Mouse (Mus musculus) gastrocnemius, postnatal 10 days (tissue): ENCODE data around the gene Itpr3. TPM values are rescaled to one million over a fixed set of nuclear protein-coding genes. Genes with fewer than 3 reads are reported as not detected.

Source experiments
- DNase-seq: peaks from one replicate; pipeline ENCODE4 v3.0.0; 2021; ENCODE audit warnings: mixed read lengths
- long read RNA-seq, 2 experiments: library from polyadenylated mRNA; stranded (forward); transcript quantifications; one replicate each; pipeline ENCODE4 v2.0.0; 2021
- total RNA-seq, 2 experiments: library from RNA; stranded (reverse); gene quantifications; 2 replicates each; pipeline ENCODE4 v1.2.3; 2021

Gene Itpr3
- total RNA-seq: 1 to 10 TPM; 6.3 to 7.2 TPM
- long read RNA-seq, experiment 1, partial matches to known transcripts: 6 of 6 reads
- long read RNA-seq, experiment 1, other reads (novel, unspliced or antisense): 0 of 6 reads
- long read RNA-seq, experiment 2, partial matches to known transcripts: 5 of 5 reads
- long read RNA-seq, experiment 2, other reads (novel, unspliced or antisense): 0 of 5 reads

GRCm38 (mm10) chr17:27056812-27057516 is at the start of gene Itpr3:
Gene Itpr3 (plus strand): TSS chr17:27057304.
- peak; percentile 61 for DNase-seq

GRCm38 (mm10) chr17:27008277-27008676 is 48.8 kb upstream of the Itpr3 start:
- DNase-seq: no peak

GRCm38 (mm10) chr17:27011167-27011566 is 45.9 kb upstream of the Itpr3 start:
- no peak for DNase-seq

- DNase-seq: peak; percentile 9
These were observed 45.0 kb upstream of the Itpr3 start for GRCm38 (mm10) chr17:27011998-27012672.

DNA sequence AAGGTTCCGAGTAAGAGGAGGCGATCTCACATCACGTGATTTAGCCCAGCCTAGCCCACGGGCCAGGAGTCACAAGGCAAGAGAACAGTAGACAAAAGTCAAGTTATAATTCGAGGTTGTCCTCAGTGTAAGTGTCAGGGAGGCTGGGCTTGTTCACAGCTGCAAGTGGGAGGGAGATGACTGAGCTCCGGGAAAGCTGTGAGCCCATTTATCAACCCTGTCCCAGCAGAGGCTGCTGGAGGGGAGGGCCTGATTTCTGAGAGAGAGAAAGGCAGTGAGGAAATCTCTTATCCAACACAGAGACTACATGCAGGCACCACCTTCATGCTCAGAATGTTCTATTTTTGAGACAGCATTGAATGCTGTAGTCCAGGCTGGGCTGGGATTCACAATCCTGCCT is 44.2 kb upstream of the Itpr3 start:
- no peak for DNase-seq

GRCm38 (mm10) chr17:27017564-27018499 is 39.3 kb upstream of the Itpr3 start:
- DNase-seq: peak; percentile 89

DNA sequence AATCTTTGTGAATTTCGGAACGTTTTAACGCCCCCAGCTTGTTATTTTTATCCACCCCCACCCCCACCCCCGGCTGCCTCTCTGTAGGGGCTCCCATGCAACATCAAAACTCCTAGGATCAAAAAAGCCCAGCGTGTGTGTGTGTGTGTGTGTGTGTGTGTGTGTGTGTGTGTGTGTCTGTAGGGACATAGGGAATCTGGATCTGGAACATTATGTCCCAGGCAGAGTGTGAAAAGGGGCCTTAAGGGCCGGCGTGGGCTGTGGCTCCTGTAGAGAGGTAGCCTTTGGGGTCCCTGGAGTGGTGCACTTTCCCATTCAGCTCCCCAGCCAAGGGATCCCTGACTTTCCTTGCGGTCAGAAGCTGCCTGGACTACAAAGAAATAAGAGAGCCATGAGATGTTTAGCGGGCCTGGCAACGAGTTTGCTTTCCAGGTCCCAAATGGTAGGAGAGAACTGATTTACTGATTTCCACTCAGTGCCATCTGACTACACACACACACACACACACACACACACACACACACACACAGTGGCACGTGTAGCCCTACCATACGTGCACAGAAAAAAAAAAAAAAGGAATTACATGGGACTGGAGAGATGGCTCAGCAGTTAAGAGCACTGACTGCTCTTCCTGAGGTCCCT is 38.4 kb upstream of the Itpr3 start:
- DNase-seq: peak; percentile 11

DNA sequence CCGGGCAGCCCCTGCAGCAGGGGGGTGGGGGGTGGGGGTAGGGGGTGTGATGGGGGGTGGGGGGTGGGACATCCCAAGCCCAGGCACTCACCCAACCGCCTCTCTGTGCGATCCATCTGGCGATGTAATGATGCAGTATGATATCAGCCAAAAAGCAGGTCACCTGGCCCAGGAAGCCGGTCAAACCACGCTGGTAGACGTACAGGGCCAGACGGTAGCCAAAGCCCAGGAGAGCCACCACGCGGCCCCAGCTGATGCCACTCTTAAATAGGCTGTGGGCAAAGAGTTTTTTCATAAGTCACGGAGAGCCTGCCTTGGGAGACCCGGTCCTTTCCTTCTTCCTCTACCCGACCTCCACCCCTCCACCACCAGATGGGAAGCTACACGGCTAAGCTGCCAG is 36.0 kb upstream of the Itpr3 start:
- DNase-seq: no peak

- no peak for DNase-seq
These were observed 35.4 kb upstream of the Itpr3 start for GRCm38 (mm10) chr17:27021736-27022135.

GRCm38 (mm10) chr17:27023342-27023741 is 33.8 kb upstream of the Itpr3 start:
- no peak for DNase-seq

GRCm38 (mm10) chr17:27025326-27025902 is 31.7 kb upstream of the Itpr3 start:
- no peak for DNase-seq

- no peak for DNase-seq
These were observed 31.2 kb upstream of the Itpr3 start for GRCm38 (mm10) chr17:27025951-27026350.

- peak; percentile 54 for DNase-seq
These were observed 29.4 kb upstream of the Itpr3 start for GRCm38 (mm10) chr17:27027460-27028283.

DNA sequence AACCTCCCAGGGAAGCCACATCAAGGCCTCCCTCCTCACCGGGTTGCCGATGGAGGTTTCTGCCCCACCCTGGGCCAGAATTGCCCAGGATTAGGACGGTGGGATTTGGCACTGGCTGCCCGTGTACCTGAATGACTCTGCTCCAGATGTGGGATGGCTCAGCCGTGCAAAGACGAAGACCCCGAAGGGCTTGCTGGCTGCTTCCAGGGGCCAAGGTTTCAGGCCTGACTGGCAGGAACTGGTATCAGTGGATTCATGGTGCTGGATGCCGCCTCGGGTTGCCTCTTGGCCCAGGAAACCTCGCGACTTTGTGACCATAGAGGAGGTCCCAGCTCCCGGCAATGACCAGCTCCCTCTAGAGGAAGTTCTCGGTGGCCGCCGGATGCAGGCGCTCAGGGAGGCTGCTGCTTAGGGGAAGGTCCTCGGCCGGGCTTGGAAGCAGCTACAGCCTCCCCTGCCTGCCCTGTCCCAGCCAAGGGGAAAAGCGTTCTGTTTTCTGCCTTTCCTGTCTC is 28.8 kb upstream of the Itpr3 start:
- DNase-seq: peak; percentile 87

- no peak for DNase-seq
These were observed 28.2 kb upstream of the Itpr3 start, which contains the start of gene Bak1 for GRCm38 (mm10) chr17:27028909-27029308. Gene Bak1 (minus strand): TSS chr17:27029009.

- peak; percentile 22 for DNase-seq
These were observed 27.7 kb upstream of the Itpr3 start for GRCm38 (mm10) chr17:27029431-27029830.

DNA sequence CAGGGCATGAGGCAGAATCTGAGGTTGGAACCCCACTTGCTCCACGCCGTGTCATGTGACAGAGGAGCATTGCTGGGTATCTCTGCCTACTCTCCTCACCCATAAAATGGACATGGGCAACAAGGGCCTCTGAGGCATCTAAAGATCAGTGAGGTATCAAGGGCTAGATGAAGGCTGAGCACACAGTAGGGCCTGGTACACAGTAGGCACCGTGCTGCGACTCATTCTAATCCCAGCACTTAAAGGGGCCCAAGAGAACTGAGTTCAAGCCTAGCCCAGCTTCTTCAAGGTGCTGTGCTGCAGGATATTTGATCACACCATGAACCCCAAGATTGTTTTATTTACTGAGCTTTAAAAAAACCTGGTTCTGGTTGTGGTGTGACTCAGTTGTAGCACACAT is 26.2 kb upstream of the Itpr3 start:
- DNase-seq: no peak

- peak; percentile 6 for DNase-seq
These were observed 24.8 kb upstream of the Itpr3 start for GRCm38 (mm10) chr17:27032328-27032727.

GRCm38 (mm10) chr17:27032869-27033268 is 24.2 kb upstream of the Itpr3 start:
- DNase-seq: peak; percentile 82

DNA sequence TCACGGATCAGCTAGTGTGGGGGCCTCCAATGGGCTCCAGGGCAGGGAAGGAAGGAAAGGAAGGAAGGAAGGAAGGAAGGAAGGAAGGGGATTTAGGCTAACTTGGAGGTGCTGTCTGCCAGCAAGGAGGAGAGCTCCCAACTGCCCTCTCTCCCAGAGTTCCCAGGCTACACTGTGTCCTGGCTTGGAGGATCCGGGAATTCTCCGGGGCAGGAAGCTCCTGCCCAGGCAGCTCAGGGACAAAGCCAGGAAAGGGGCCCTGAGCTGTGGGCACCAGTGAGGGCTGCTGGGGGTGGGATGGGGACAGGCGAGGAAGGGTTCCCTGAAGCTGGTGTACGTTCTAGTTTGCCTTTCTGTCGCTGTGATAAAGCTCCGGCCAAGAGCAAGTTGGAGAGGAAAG is 20.6 kb upstream of the Itpr3 start:
- DNase-seq: no peak
